Mouse (Mus musculus) left cerebral cortex, postnatal 4 days (tissue): ENCODE measurements around the gene Sparcl1. TPM values are rescaled to one million over a fixed set of nuclear protein-coding genes. Genes with fewer than 3 reads are reported as not detected.
A peak's percentile ranks its signal among the peaks of the same experiment; 100 is the strongest.

Experiments
- DNase-seq: peaks from one replicate; pipeline ENCODE4 v3.0.0-alpha.2; 2022
- intact Hi-C: fragments of 180-260 bp; cut with DNase I; formaldehyde crosslinking; loops from one replicate; pipeline ENCODE4 v1.15.1; 2025
- total RNA-seq, 2 experiments: library from RNA; stranded (reverse); gene quantifications; 2 replicates each; pipeline ENCODE4 v1.2.3; 2021

Gene Sparcl1
- total RNA-seq, 2 experiments from 2014 or later = 465 to 498 TPM

GRCm38 (mm10) chr5:104071048-104071447, 42.5 kb downstream of the Sparcl1 start:
- intact Hi-C loops = loop anchor here (10.0 kb wide), 1 partner anchor 264 kb away; no protein-coding TSS in a partner anchor
- no peak for DNase-seq

GRCm38 (mm10) chr5:104068751-104069150, 44.8 kb downstream of the Sparcl1 start:
- intact Hi-C loops = no loop called here
- peak; percentile 23 for DNase-seq

- no peak for DNase-seq
- intact Hi-C loops = no loop called here
These were observed 50.6 kb downstream of the Sparcl1 start for GRCm38 (mm10) chr5:104062773-104063551.

GRCm38 (mm10) chr5:104061936-104062772, 51.4 kb downstream of the Sparcl1 start:
- DNase-seq = no peak
- intact Hi-C loops = no loop called here

- intact Hi-C loops = no loop called here
These were observed 53.1 kb downstream of the Sparcl1 start for GRCm38 (mm10) chr5:104060429-104060828.

GRCm38 (mm10) chr5:104059628-104060027, 53.9 kb downstream of the Sparcl1 start:
- intact Hi-C loops = no loop called here
- no peak for DNase-seq

More at GRCm38 (mm10) chr5:104060429-104060828, 53.1 kb downstream of the Sparcl1 start:
- DNase-seq = no peak

GRCm38 (mm10) chr5:104058021-104058420, 55.5 kb downstream of the Sparcl1 start:
- DNase-seq = peak; percentile 55
- intact Hi-C loops = no loop called here

GRCm38 (mm10) chr5:104056295-104056694, 57.2 kb downstream of the Sparcl1 start:
- intact Hi-C loops = no loop called here
- no peak for DNase-seq

GRCm38 (mm10) chr5:104055816-104056215, 57.7 kb downstream of the Sparcl1 start:
- intact Hi-C loops = no loop called here
- DNase-seq = no peak

GRCm38 (mm10) chr5:104054938-104055337, 58.6 kb downstream of the Sparcl1 start:
- intact Hi-C loops = no loop called here
- DNase-seq = no peak

- no peak for DNase-seq
- intact Hi-C loops = no loop called here
These were observed 60.6 kb downstream of the Sparcl1 start for GRCm38 (mm10) chr5:104052956-104053355.

- intact Hi-C loops = no loop called here
- no peak for DNase-seq
These were observed 65.4 kb downstream of the Sparcl1 start for GRCm38 (mm10) chr5:104048139-104048538.

- DNase-seq = no peak
- intact Hi-C loops = no loop called here
These were observed 66.1 kb downstream of the Sparcl1 start for GRCm38 (mm10) chr5:104047200-104048105.

- peak; percentile 98 for DNase-seq
These were observed 67.0 kb downstream of the Sparcl1 start, which contains the start of gene Nudt9 for GRCm38 (mm10) chr5:104046256-104047199. Gene Nudt9, plus strand, starts transcription at chr5:104046306.

GRCm38 (mm10) chr5:104043704-104044103, 69.8 kb downstream of the Sparcl1 start:
- intact Hi-C loops = no loop called here
- no peak for DNase-seq

More at GRCm38 (mm10) chr5:104046256-104047199, 67.0 kb downstream of the Sparcl1 start, which contains the start of gene Nudt9:
- intact Hi-C loops = no loop called here

- intact Hi-C loops = no loop called here
- DNase-seq = peak; percentile 30
These were observed 70.6 kb downstream of the Sparcl1 start for GRCm38 (mm10) chr5:104042906-104043305.

- intact Hi-C loops = no loop called here
- peak; percentile 36 for DNase-seq
These were observed 74.2 kb downstream of the Sparcl1 start for GRCm38 (mm10) chr5:104039154-104039932.

- intact Hi-C loops = no loop called here
- no peak for DNase-seq
These were observed 76.8 kb downstream of the Sparcl1 start for GRCm38 (mm10) chr5:104036686-104037085.
